Mouse (Mus musculus) heart, adult 2 months (tissue): ENCODE data around the gene Snrnp70.
A peak's percentile ranks its signal among the peaks of the same experiment; 100 is the strongest.

ENCODE experiments used
- CTCF ChIP-seq: fragments of 200-600 bp; IDR thresholded peaks from 2 replicates; pipeline ENCODE4 v1.8.1; 2022; ENCODE audit warnings: antibody characterized with exemption, mild to moderate bottlenecking, moderate library complexity
- POLR2A ChIP-seq: fragments of 200-500 bp; IDR thresholded peaks from 2 replicates; pipeline ENCODE4 v1.6.1; 2011; ENCODE audit warnings: mild to moderate bottlenecking, low read depth, low read length, control low read depth; ENCODE audit not compliant: insufficient read depth

DNA sequence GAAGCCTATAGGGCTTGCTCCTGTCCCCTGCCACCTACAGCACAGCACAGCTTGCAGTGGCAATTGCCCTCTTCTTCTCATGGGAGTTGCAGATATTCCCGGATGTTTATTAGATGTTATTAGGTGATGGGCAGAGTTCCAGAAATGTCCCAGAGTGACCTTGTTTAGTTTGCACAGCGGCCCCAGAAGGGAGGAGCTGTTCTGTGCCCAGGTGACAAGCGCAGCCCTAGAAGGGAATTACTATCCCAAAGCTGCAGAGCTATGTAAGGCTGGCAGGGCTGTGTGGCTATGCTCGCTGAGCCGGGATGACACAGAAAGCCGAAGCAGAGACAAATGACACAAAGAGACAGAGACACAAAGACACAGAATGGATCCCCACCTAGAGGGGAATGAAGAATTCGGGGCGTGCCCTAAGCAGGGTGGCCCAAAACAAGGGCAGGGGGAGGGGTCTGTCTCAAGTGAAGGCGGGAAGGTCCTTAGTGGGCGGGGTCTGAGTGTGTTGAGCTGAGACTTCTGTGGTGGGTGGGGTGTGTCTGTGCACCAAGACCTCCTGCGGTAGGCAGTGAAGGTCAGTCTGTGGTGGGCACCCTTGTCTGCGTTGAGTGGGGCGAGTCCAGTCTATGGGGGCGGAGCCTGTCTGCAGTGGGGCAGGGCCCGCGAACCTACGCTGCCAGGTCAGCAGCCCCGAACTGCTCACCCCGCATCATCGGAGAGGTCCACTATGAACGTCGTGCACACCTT lies 62.7 kb downstream of the Snrnp70 start:
- TF ChIP-seq CTCF (no peak), POLR2A (peak; percentile 13; the same call in 1 of the 2 replicates)
